Mouse (Mus musculus) frontal cortex, adult 2 months (tissue): ENCODE measurements around the gene Lamtor3. TPM values are rescaled to one million over a fixed set of nuclear protein-coding genes. Genes with fewer than 3 reads are reported as not detected.
A peak's percentile ranks its signal among the peaks of the same experiment; 100 is the strongest.
"Not testable (repeated sequence)": the region's sequence is repeated elsewhere in the genome, so short reads cannot be mapped to it uniquely, and the experiment has no call there.

Experiments used
- DNase-seq, 2 experiments: peaks; one replicate each; pipeline ENCODE4 v3.0.0; 2022; ENCODE audit warnings: low spot score in 1 of 2; ENCODE audit errors: extremely low spot score in 1 of 2
- polyA plus RNA-seq: library from polyadenylated mRNA; depleted of rRNA; stranded (reverse); fragments of >200 nt; gene quantifications from 2 replicates; pipeline ENCODE4 v1.2.3, GENCODE M21; 2012

Lamtor3 gene
- polyA plus RNA-seq, 1 experiment: 95.0 TPM

- no peak for DNase-seq
Measured at GRCm38 (mm10) chr3:137932748-137933147, 14.4 kb downstream of the Lamtor3 start.

GRCm38 (mm10) chr3:137933986-137934385 is 15.7 kb downstream of the Lamtor3 start:
- no peak for DNase-seq

- no peak for DNase-seq
Measured at GRCm38 (mm10) chr3:137935570-137936525, 17.5 kb downstream of the Lamtor3 start.

- DNase-seq: no peak
Measured at GRCm38 (mm10) chr3:137936541-137936940, 18.2 kb downstream of the Lamtor3 start.

- peak in 1 of 2 experiments; percentile 47 for DNase-seq
Measured at GRCm38 (mm10) chr3:137938608-137939007, 20.3 kb downstream of the Lamtor3 start.

- DNase-seq: no peak
Measured at GRCm38 (mm10) chr3:137940757-137941156, 22.5 kb downstream of the Lamtor3 start.

- DNase-seq: no peak
Measured at GRCm38 (mm10) chr3:137941555-137941954, 23.2 kb downstream of the Lamtor3 start.

- DNase-seq: no peak
Measured at GRCm38 (mm10) chr3:137942098-137942622, 23.9 kb downstream of the Lamtor3 start.

GRCm38 (mm10) chr3:137943737-137944154 is 25.4 kb downstream of the Lamtor3 start:
- no peak for DNase-seq

GRCm38 (mm10) chr3:137946827-137947226 is 28.5 kb downstream of the Lamtor3 start:
- DNase-seq: no peak

- no peak for DNase-seq
Measured at GRCm38 (mm10) chr3:137947525-137947924, 29.2 kb downstream of the Lamtor3 start.

- DNase-seq: no peak
Measured at GRCm38 (mm10) chr3:137950191-137950885, 32.0 kb downstream of the Lamtor3 start.

GRCm38 (mm10) chr3:137951302-137951701 is 33.0 kb downstream of the Lamtor3 start:
- DNase-seq: not testable (repeated sequence)

GRCm38 (mm10) chr3:137951819-137952218 is 33.5 kb downstream of the Lamtor3 start:
- no peak for DNase-seq

- DNase-seq: peak in 1 of 2 experiments; percentile 58
Measured at GRCm38 (mm10) chr3:137952225-137952913, 34.1 kb downstream of the Lamtor3 start.

- peak; percentile 60 to 77 for DNase-seq
Measured at GRCm38 (mm10) chr3:137952914-137953880, 34.9 kb downstream of the Lamtor3 start.

GRCm38 (mm10) chr3:137954256-137954916 is 36.1 kb downstream of the Lamtor3 start:
- no peak for DNase-seq

GRCm38 (mm10) chr3:137955560-137956081 is 37.3 kb downstream of the Lamtor3 start:
- no peak for DNase-seq

GRCm38 (mm10) chr3:137957864-137958263 is 39.6 kb downstream of the Lamtor3 start:
- no peak for DNase-seq
